Mouse (Mus musculus) limb, embryonic 13.5 days (tissue): ENCODE measurements at regions not wholly inside any gene's neighbourhood (a gene's known extent, or its start where the extent isn't known, plus 50 kb on each side); places are given as distances from the start of the nearest gene placed in this dataset.

Source experiments
- ATAC-seq: fragments of 200-750 bp; cut with Nextera tagmentation; 2 replicates; pipeline ENCODE4 v1.8.0; 2017; ENCODE audit warnings: low read depth, moderate number of reproducible peaks, moderate TSS enrichment; ENCODE audit not compliant: low FRiP score
- H3K27ac ChIP-seq: fragments of 300-500 bp; sonication (generic); 2 replicates; pipeline ENCODE4 v1.5.1; 2015; ENCODE audit warnings: inconsistent platforms, mild to moderate bottlenecking, moderate library complexity
- H3K27me3 ChIP-seq: fragments of 300-500 bp; sonication (generic); 2 replicates; pipeline ENCODE4 v1.6.1; 2015; ENCODE audit warnings: mild to moderate bottlenecking, inconsistent platforms
- H3K36me3 ChIP-seq: fragments of 300-500 bp; sonication (generic); 2 replicates; pipeline ENCODE4 v1.6.1; 2015; ENCODE audit warnings: inconsistent platforms, mild to moderate bottlenecking, moderate library complexity
- H3K4me1 ChIP-seq: fragments of 300-500 bp; sonication (generic); 2 replicates; pipeline ENCODE4 v1.6.1; 2015; ENCODE audit warnings: inconsistent platforms
- H3K4me2 ChIP-seq: fragments of 300-500 bp; sonication (generic); replicated peaks from 2 replicates; pipeline ENCODE4 v1.6.1; 2015; ENCODE audit warnings: inconsistent platforms, mild to moderate bottlenecking, moderate library complexity
- H3K4me3 ChIP-seq: fragments of 300-500 bp; sonication (generic); 2 replicates; pipeline ENCODE4 v1.5.1; 2015; ENCODE audit warnings: moderate library complexity, mild to moderate bottlenecking, inconsistent platforms
- H3K9ac ChIP-seq: fragments of 300-500 bp; sonication (generic); 2 replicates; pipeline ENCODE4 v1.6.1; 2015; ENCODE audit warnings: mild to moderate bottlenecking, inconsistent platforms
- H3K9me3 ChIP-seq: fragments of 300-500 bp; sonication (generic); 2 replicates; pipeline ENCODE4 v1.6.1; 2016; ENCODE audit warnings: inconsistent platforms
- WGBS: fragments of 180-500 bp; shearing (Covaris S2); methylation state at CpG from one replicate; pipeline ENCODE4 v1.1.7; 2015; 5-methylcytosine and 5-hydroxymethylcytosine counted together

- 93% methylated on average over 1 of the region's 1 CpGs for WGBS
- ATAC-seq: no peak
These were observed 2686.4 kb downstream of the Gm37988 start for GRCm38 (mm10) chr1:7494096-7494495.

GRCm38 (mm10) chr1:7499042-7499441 is 2691.3 kb downstream of the Gm37988 start:
- Histone ChIP-seq H3K4me2 (no peak overlapping the region), H3K4me3 (no peak overlapping the region), H3K27ac (no peak overlapping the region), H3K9ac (no peak overlapping the region), H3K36me3 (no peaks in the 10 kb centered on the region), H3K27me3 (no peaks in the 10 kb centered on the region), H3K9me3 (no peaks in the 10 kb centered on the region), H3K4me1 (no peaks in the 10 kb centered on the region)
- no peak for ATAC-seq
- 56% methylated on average over 6 of the region's 6 CpGs for WGBS

More at GRCm38 (mm10) chr1:7494096-7494495, 2686.4 kb downstream of the Gm37988 start:
- Histone ChIP-seq H3K9me3 (no peaks in the 10 kb centered on the region), H3K27ac (no peak overlapping the region), H3K27me3 (no peaks in the 10 kb centered on the region), H3K36me3 (no peaks in the 10 kb centered on the region), H3K4me2 (no peak overlapping the region), H3K9ac (no peak overlapping the region), H3K4me1 (no peaks in the 10 kb centered on the region), H3K4me3 (no peak overlapping the region)

GRCm38 (mm10) chr1:7502363-7502762 is 2694.7 kb downstream of the Gm37988 start:
- H3K36me3 ChIP-seq: no peaks in the 10 kb centered on the region
- WGBS: 75% methylated on average over 2 of the region's 2 CpGs
- no peak overlapping the region for H3K4me3 ChIP-seq
- no peaks in the 10 kb centered on the region for H3K27me3 ChIP-seq
- H3K4me2 ChIP-seq: no peak overlapping the region
- H3K9me3 ChIP-seq: no peaks in the 10 kb centered on the region
- no peaks in the 10 kb centered on the region for H3K4me1 ChIP-seq
- no peak overlapping the region for H3K9ac ChIP-seq
- ATAC-seq: no peak
- H3K27ac ChIP-seq: no peak overlapping the region

GRCm38 (mm10) chr1:7518791-7519190 is 2711.1 kb downstream of the Gm37988 start:
- no peak for ATAC-seq
- H3K27me3 ChIP-seq: no peaks in the 10 kb centered on the region
- H3K9ac ChIP-seq: no peak overlapping the region
- no peaks in the 10 kb centered on the region for H3K36me3 ChIP-seq
- no peaks in the 10 kb centered on the region for H3K4me1 ChIP-seq
- no peak overlapping the region for H3K27ac ChIP-seq
- no peak overlapping the region for H3K4me3 ChIP-seq
- no peak overlapping the region for H3K4me2 ChIP-seq
- WGBS: 70% methylated on average over 8 of the region's 8 CpGs
- no peaks in the 10 kb centered on the region for H3K9me3 ChIP-seq

- Histone ChIP-seq H3K27ac (no peak overlapping the region), H3K27me3 (no peaks in the 10 kb centered on the region), H3K9me3 (no peaks in the 10 kb centered on the region), H3K4me1 (no peaks in the 10 kb centered on the region), H3K4me2 (no peak overlapping the region), H3K4me3 (no peak overlapping the region), H3K9ac (no peak overlapping the region), H3K36me3 (no peaks in the 10 kb centered on the region)
- ATAC-seq: no peak
These were observed 2725.8 kb downstream of the Gm37988 start for GRCm38 (mm10) chr1:7533506-7533905.

- no peak for ATAC-seq
- H3K4me1 ChIP-seq: no peaks in the 10 kb centered on the region
- no peaks in the 10 kb centered on the region for H3K36me3 ChIP-seq
- no peak overlapping the region for H3K4me3 ChIP-seq
- no peaks in the 10 kb centered on the region for H3K9me3 ChIP-seq
- no peak overlapping the region for H3K27ac ChIP-seq
- no peaks in the 10 kb centered on the region for H3K27me3 ChIP-seq
- no peak overlapping the region for H3K9ac ChIP-seq
- H3K4me2 ChIP-seq: no peak overlapping the region
These were observed 2727.5 kb downstream of the Gm37988 start for GRCm38 (mm10) chr1:7535191-7535590.

GRCm38 (mm10) chr1:7543492-7543891 is 2735.8 kb downstream of the Gm37988 start:
- ATAC-seq: no peak; the same call in 1 of the 2 replicates
- H3K4me1 ChIP-seq: no peaks in the 10 kb centered on the region
- no peaks in the 10 kb centered on the region for H3K36me3 ChIP-seq
- no peak overlapping the region for H3K9ac ChIP-seq
- WGBS: 21% methylated on average over 2 of the region's 2 CpGs
- H3K27ac ChIP-seq: no peak overlapping the region
- H3K4me3 ChIP-seq: no peak overlapping the region
- no peak overlapping the region for H3K4me2 ChIP-seq
- no peaks in the 10 kb centered on the region for H3K9me3 ChIP-seq
- no peaks in the 10 kb centered on the region for H3K27me3 ChIP-seq

- Histone ChIP-seq H3K4me3 (no peak overlapping the region), H3K36me3 (no peaks in the 10 kb centered on the region), H3K4me1 (no peaks in the 10 kb centered on the region), H3K4me2 (no peak overlapping the region), H3K27ac (no peak overlapping the region), H3K9me3 (no peaks in the 10 kb centered on the region), H3K27me3 (no peaks in the 10 kb centered on the region), H3K9ac (no peak overlapping the region)
- 51% methylated on average over 2 of the region's 2 CpGs for WGBS
- ATAC-seq: no peak
These were observed 2740.6 kb downstream of the Gm37988 start for GRCm38 (mm10) chr1:7548261-7548660.

GRCm38 (mm10) chr1:7574787-7575186 is 2767.1 kb downstream of the Gm37988 start:
- no peaks in the 10 kb centered on the region for H3K9me3 ChIP-seq
- 90% methylated on average over 1 of the region's 1 CpGs for WGBS
- H3K27me3 ChIP-seq: no peaks in the 10 kb centered on the region
- ATAC-seq: no peak
- H3K27ac ChIP-seq: no peak overlapping the region
- no peak overlapping the region for H3K4me2 ChIP-seq
- no peaks in the 10 kb centered on the region for H3K36me3 ChIP-seq
- no peak overlapping the region for H3K4me3 ChIP-seq
- H3K4me1 ChIP-seq: no peaks in the 10 kb centered on the region
- no peak overlapping the region for H3K9ac ChIP-seq

GRCm38 (mm10) chr1:7586409-7586808 is 2778.7 kb downstream of the Gm37988 start:
- H3K9me3 ChIP-seq: no peaks in the 10 kb centered on the region
- ATAC-seq: no peak
- no peak overlapping the region for H3K4me2 ChIP-seq
- no peaks in the 10 kb centered on the region for H3K4me1 ChIP-seq
- no peak overlapping the region for H3K9ac ChIP-seq
- no peaks in the 10 kb centered on the region for H3K36me3 ChIP-seq
- H3K4me3 ChIP-seq: no peak overlapping the region
- WGBS: 70% methylated on average over 3 of the region's 3 CpGs
- no peak overlapping the region for H3K27ac ChIP-seq
- H3K27me3 ChIP-seq: no peaks in the 10 kb centered on the region

- Histone ChIP-seq H3K27ac (no peak overlapping the region), H3K4me3 (no peak overlapping the region), H3K9ac (no peak overlapping the region), H3K27me3 (no peaks in the 10 kb centered on the region), H3K4me1 (no peaks in the 10 kb centered on the region), H3K36me3 (no peaks in the 10 kb centered on the region), H3K4me2 (no peak overlapping the region), H3K9me3 (no peaks in the 10 kb centered on the region)
- no peak for ATAC-seq
These were observed 2783.6 kb downstream of the Gm37988 start for GRCm38 (mm10) chr1:7591327-7591726.
